8 mouse cellular contexts compared by ENCODE assay signal in the genomic region with DNA sequence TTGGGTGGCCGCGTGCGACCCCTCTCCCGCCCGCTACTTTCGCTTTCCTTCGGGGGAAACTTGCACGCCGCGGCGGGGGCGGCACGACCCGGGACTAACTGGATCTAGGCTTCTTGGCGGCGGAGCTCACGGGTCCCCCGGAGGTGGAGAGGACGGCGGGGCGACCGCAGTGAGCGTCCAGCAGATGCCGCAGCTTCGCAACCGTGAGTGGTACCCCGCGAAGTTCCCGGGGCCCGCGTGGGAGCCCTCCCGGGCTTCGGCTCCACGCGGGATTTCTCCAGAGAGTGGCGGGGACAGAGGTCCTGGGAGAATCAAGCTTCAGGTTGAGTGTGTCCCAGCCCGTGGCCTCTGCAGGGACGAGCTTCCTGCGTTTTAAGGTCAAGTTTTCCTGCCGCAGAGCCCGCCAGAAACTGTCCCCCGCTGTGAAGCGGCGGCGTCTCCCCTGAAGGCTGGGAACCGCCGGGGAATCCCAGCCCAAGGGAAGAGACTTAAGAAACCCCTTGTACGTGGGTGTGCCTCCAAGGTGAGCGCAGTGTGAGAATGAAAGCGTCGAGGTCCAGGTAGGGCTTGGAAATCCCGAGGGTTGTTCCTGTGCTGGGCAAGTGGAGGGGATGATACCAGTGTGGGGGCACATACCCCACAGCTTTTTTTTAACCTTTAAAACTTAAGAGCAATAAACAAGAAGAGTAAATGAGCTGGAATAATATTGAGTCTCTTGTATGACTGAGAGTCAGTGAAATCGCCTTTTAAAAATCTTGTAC. TPM values are rescaled to one million over a fixed set of nuclear protein-coding genes. Genes with fewer than 3 reads are reported as not detected.
A peak's percentile ranks its signal among the peaks of the same experiment; 100 is the strongest.
DNase-seq lines count a peak whose midpoint lies in the region; ATAC-seq and TF ChIP-seq lines count a peak whose summit lies in the region.

No protein-coding gene starts in this region.

- no peak for TF ChIP-seq POLR2A in liver, adult 2 months (IDR thresholded peaks at IDR 0.05; ENCODE audit: extremely low read depth, insufficient read depth, low read length)
- no peak for TF ChIP-seq POLR2A in bone marrow macrophage, adult 2 months (IDR thresholded peaks at IDR 0.05; ENCODE audit: borderline replicate concordance, low read depth, low read length)

- H3K27me3 ChIP-seq in liver, adult 2 months (ENCODE audit: control insufficient read depth, insufficient read depth, low read length): no peaks in the 10 kb centered on the region
- H3K27me3 ChIP-seq in heart, embryonic 13.5 days (replicated peaks): peaks cover 30% of the 10 kb centered on the region
- peaks cover 40% of the 10 kb centered on the region for H3K27me3 ChIP-seq in limb, embryonic 10.5 days (ENCODE audit: low read depth, poor library complexity, severe bottlenecking)
- H3K27me3 ChIP-seq in midbrain, postnatal 0 days (ENCODE audit: insufficient read depth, low read length): peaks cover 25% of the 10 kb centered on the region

- H3K4me1 ChIP-seq in liver, adult 2 months (ENCODE audit: control insufficient read depth, insufficient read depth, low read length): peaks cover 7% of the 10 kb centered on the region
- no peaks in the 10 kb centered on the region for H3K4me1 ChIP-seq in bone marrow macrophage, adult 2 months (ENCODE audit: control insufficient read depth, insufficient read depth, low read length)
- no peaks in the 10 kb centered on the region for H3K4me1 ChIP-seq in heart, embryonic 13.5 days
- peaks cover 39% of the 10 kb centered on the region for H3K4me1 ChIP-seq in limb, embryonic 10.5 days
- peaks cover 4% of the 10 kb centered on the region for H3K4me1 ChIP-seq in midbrain, postnatal 0 days (ENCODE audit: insufficient read depth, low read length)

- ATAC-seq in heart, embryonic 13.5 days (ENCODE audit: extremely low read depth, insufficient number of reproducible peaks, low FRiP score, low TSS enrichment): no peak
- ATAC-seq in midbrain, postnatal 0 days (ENCODE audit: low FRiP score): peak; percentile 48; the same call in 1 of the 2 replicates
- no peak for ATAC-seq in cerebellum, adult (ENCODE audit: insufficient number of reproducible peaks, low FRiP score, low TSS enrichment)

- H3K4me3 ChIP-seq in liver, adult 2 months (ENCODE audit: insufficient read depth, low read depth, low read length): peak overlapping the region; percentile 77
- H3K4me3 ChIP-seq in bone marrow macrophage, adult 2 months (ENCODE audit: insufficient read depth, low read length): peak overlapping the region; percentile 61
- H3K4me3 ChIP-seq in heart, embryonic 13.5 days: peak overlapping the region; percentile 78
- H3K4me3 ChIP-seq in limb, embryonic 10.5 days: peak overlapping the region; percentile 81
- peak overlapping the region; percentile 70 for H3K4me3 ChIP-seq in midbrain, postnatal 0 days (ENCODE audit: low read depth, low read length)

- no peak overlapping the region for H3K27ac ChIP-seq in liver, adult 2 months (replicated peaks; ENCODE audit: insufficient read depth, low read depth, low read length)
- H3K27ac ChIP-seq in bone marrow macrophage, adult 2 months (ENCODE audit: insufficient read depth, low read depth, low read length): no peak overlapping the region
- no peak overlapping the region for H3K27ac ChIP-seq in heart, embryonic 13.5 days (replicated peaks)
- peak overlapping the region; percentile 87 for H3K27ac ChIP-seq in limb, embryonic 10.5 days
- no peak overlapping the region for H3K27ac ChIP-seq in midbrain, postnatal 0 days (ENCODE audit: low read depth, low read length)

- peak; percentile 5 for DNase-seq in liver, adult 2 months (ENCODE audit: extremely low read depth, low read depth, low spot score)
- DNase-seq in liver: no peak
- peak; percentile 63 for DNase-seq in limb, embryonic 10.5 days (ENCODE audit: low spot score)
- DNase-seq in midbrain, postnatal 0 days (ENCODE audit: low spot score): no peak
- DNase-seq in left cerebral cortex, adult 8-10 months (ENCODE audit: low spot score in 2 of 2): no peak

- H3K36me3 ChIP-seq in liver, adult 2 months (ENCODE audit: control insufficient read depth, insufficient read depth, low read length): no peaks in the 10 kb centered on the region
- no peaks in the 10 kb centered on the region for H3K36me3 ChIP-seq in heart, embryonic 13.5 days
- no peaks in the 10 kb centered on the region for H3K36me3 ChIP-seq in limb, embryonic 10.5 days
- no peaks in the 10 kb centered on the region for H3K36me3 ChIP-seq in midbrain, postnatal 0 days (ENCODE audit: insufficient read depth, low read length)

- no peaks in the 10 kb centered on the region for H3K79me2 ChIP-seq in liver, adult 2 months (ENCODE audit: control insufficient read depth, insufficient read depth, low read length)

- peak overlapping the region; percentile 96 for H3K4me2 ChIP-seq in heart, embryonic 13.5 days
- peak overlapping the region; percentile 100 for H3K4me2 ChIP-seq in midbrain, postnatal 0 days (ENCODE audit: low read depth, low read length, poor library complexity, severe bottlenecking)

- 1% methylated on average over 53 of the region's 53 CpGs for WGBS in liver, adult 2 months
- 1% methylated on average over 53 of the region's 53 CpGs for WGBS in heart, embryonic 13.5 days
- under 1% methylated on average over 53 of the region's 53 CpGs for WGBS in limb, embryonic 10.5 days
- WGBS in midbrain, postnatal 0 days: 3% methylated on average over 34 of the region's 53 CpGs

- no peaks in the 10 kb centered on the region for H3K9me3 ChIP-seq in heart, embryonic 13.5 days
- no peaks in the 10 kb centered on the region for H3K9me3 ChIP-seq in limb, embryonic 10.5 days (replicated peaks)
- H3K9me3 ChIP-seq in midbrain, postnatal 0 days (ENCODE audit: low read length): no peaks in the 10 kb centered on the region

- peak overlapping the region; percentile 88 for H3K9ac ChIP-seq in liver, adult 2 months (ENCODE audit: low read depth, low read length)
- H3K9ac ChIP-seq in heart, embryonic 13.5 days: peak overlapping the region; percentile 85
- H3K9ac ChIP-seq in midbrain, postnatal 0 days (replicated peaks; ENCODE audit: low read length, poor library complexity, severe bottlenecking): peak overlapping the region; percentile 54

- no peak for TF ChIP-seq CTCF in liver, adult 2 months (IDR thresholded peaks at IDR 0.05; ENCODE audit: low read depth, low read length)
- no peak for TF ChIP-seq CTCF in bone marrow macrophage, adult 2 months (IDR thresholded peaks at IDR 0.05; ENCODE audit: low read depth, low read length)
- TF ChIP-seq CTCF in midbrain, postnatal 0 days (IDR thresholded peaks at IDR 0.05): no peak

RNA-seq across cellular contexts. Expression of gene Gcnt4, which starts 0.7 kb away (rescaled TPM):
- 2.1 and 3.4 TPM in 2 replicates for total RNA-seq in liver, adult 2 months (2014; rRNA removed)
- polyA plus RNA-seq in liver, adult 2 months (2012; rRNA removed): 0.75 and 1.1 TPM in 2 replicates
- not detected in 2 replicates for polyA plus RNA-seq in bone marrow macrophage, adult 2 months (2012; ENCODE audit: insufficient read depth, insufficient read length, missing spikeins)
- polyA plus RNA-seq in heart, embryonic 13.5 days (2015; fragmentation: Nextera tagmentation; extraction: Ambion mirVana): 0.36 and 0.44 TPM in 2 replicates
- 0.41 and 0.68 TPM in 2 replicates for polyA plus RNA-seq in limb, embryonic 10.5 days (2016; fragmentation: Nextera tagmentation; extraction: Ambion mirVana)
- total RNA-seq in midbrain, postnatal 0 days (2014; rRNA removed): 0.47 and 0.93 TPM in 2 replicates
- 0.22 and 0.26 TPM in 2 replicates for polyA plus RNA-seq in midbrain, postnatal 0 days (2015; fragmentation: Nextera tagmentation; extraction: Ambion mirVana)
- 10 to 100 TPM; 10.6 to 16.4 (median 11.2) TPM for total RNA-seq in left cerebral cortex, adult 8-10 months (2022)

Comparison
In these comparisons a context has a peak if more than half of its experiments do, and no peak if none do; other contexts are left out.
1. DNase-seq: peak in liver, adult 2 months (single experiment) and limb, embryonic 10.5 days (single experiment); none in liver (single experiment), midbrain, postnatal 0 days (single experiment) and left cerebral cortex, adult 8-10 months (0 of 2).
2. Peak in every context shown above with its lines, with median percentiles within 50 percentile points of each other: H3K4me3 ChIP-seq and H3K9ac ChIP-seq.